Mouse (Mus musculus): ENCODE data around the gene Olfr33.

Gene Olfr33

GRCm38 (mm10) chr7:102718970-102719369, at the start of gene Olfr33:
Gene Olfr33, minus strand, starts transcription at chr7:102719070.
- in situ Hi-C loops (cut with MboI; ENCODE audit: unreplicated experiment in 2 of 2), result no loop called here

- in situ Hi-C loops (cut with MboI; ENCODE audit: unreplicated experiment in 2 of 2), result no loop called here
These were observed 40.4 kb upstream of the Olfr33 start, which contains the start of the genes Olfr560 and Olfr78 for GRCm38 (mm10) chr7:102759266-102759665. Gene Olfr560, minus strand, starts transcription at chr7:102759366. Gene Olfr78, minus strand, starts transcription at chr7:102759471.

GRCm38 (mm10) chr7:102752086-102752485, 33.2 kb upstream of the Olfr33 start:
- in situ Hi-C loops (cut with MboI; ENCODE audit: unreplicated experiment in 2 of 2), result no loop called here

- in situ Hi-C loops (cut with MboI; ENCODE audit: unreplicated experiment in 2 of 2), result no loop called here
These were observed 18.8 kb upstream of the Olfr33 start for GRCm38 (mm10) chr7:102737705-102738104.

- in situ Hi-C loops (cut with MboI; ENCODE audit: unreplicated experiment in 2 of 2), result no loop called here
These were observed 14.9 kb upstream of the Olfr33 start for GRCm38 (mm10) chr7:102733793-102734192.

GRCm38 (mm10) chr7:102727391-102727790, 8.5 kb upstream of the Olfr33 start, which contains the start of gene Olfr559:
Gene Olfr559, minus strand, starts transcription at chr7:102727491.
- in situ Hi-C loops (cut with MboI; ENCODE audit: unreplicated experiment in 2 of 2), result no loop called here

GRCm38 (mm10) chr7:102701915-102702314, 17.0 kb downstream of the Olfr33 start, which contains the start of gene Olfr558:
Gene Olfr558, plus strand, starts transcription at chr7:102702215.
- in situ Hi-C loops (cut with MboI; ENCODE audit: unreplicated experiment in 2 of 2), result no loop called here

GRCm38 (mm10) chr7:102698461-102698860, 20.4 kb downstream of the Olfr33 start:
- in situ Hi-C loops (cut with MboI; ENCODE audit: unreplicated experiment in 2 of 2), result loop anchor here (5.0 to 25.0 kb wide), 4 partner anchors 186 to 1489 kb away; partner anchors contain the start of genes Olfr631 (in 1 of the 2), Olfr632 (in 1 of the 2), Olfr633 (in 1 of the 2) and Olfr648 (in 1 of the 2)

- in situ Hi-C loops (cut with MboI; ENCODE audit: unreplicated experiment in 2 of 2), result loop anchor here (5.0 to 25.0 kb wide), 4 partner anchors 183 to 1492 kb away; partner anchors contain the start of genes Olfr631 (in 1 of the 2), Olfr632 (in 1 of the 2), Olfr633 (in 1 of the 2) and Olfr648 (in 1 of the 2)
These were observed 23.3 kb downstream of the Olfr33 start, which contains the start of gene Olfr557 for GRCm38 (mm10) chr7:102695358-102696125. Gene Olfr557, plus strand, starts transcription at chr7:102695910.

- in situ Hi-C loops (cut with MboI; ENCODE audit: unreplicated experiment in 2 of 2), result loop anchor here in 1 of 2 experiments (25.0 kb wide), 2 partner anchors 1250 to 1500 kb away; partner anchors contain the start of genes Olfr631, Olfr632, Olfr633 and Olfr648
These were observed 31.8 kb downstream of the Olfr33 start, which contains the start of gene Trim68 for GRCm38 (mm10) chr7:102686944-102687501. Gene Trim68, minus strand, starts transcription at chr7:102687327.

- in situ Hi-C loops (cut with MboI; ENCODE audit: unreplicated experiment in 2 of 2), result loop anchor here in 1 of 2 experiments (25.0 kb wide), 2 partner anchors 1255 to 1505 kb away; partner anchors contain the start of genes Olfr631, Olfr632, Olfr633 and Olfr648
These were observed 37.0 kb downstream of the Olfr33 start for GRCm38 (mm10) chr7:102681916-102682315.

GRCm38 (mm10) chr7:102676225-102676624, 42.6 kb downstream of the Olfr33 start:
- in situ Hi-C loops (cut with MboI; ENCODE audit: unreplicated experiment in 2 of 2), result loop anchor here in 1 of 2 experiments (25.0 kb wide), 2 partner anchors 1261 to 1511 kb away; partner anchors contain the start of genes Olfr631, Olfr632, Olfr633 and Olfr648

GRCm38 (mm10) chr7:102665378-102665777, 53.5 kb downstream of the Olfr33 start:
- in situ Hi-C loops (cut with MboI; ENCODE audit: unreplicated experiment in 2 of 2), result no loop called here

- in situ Hi-C loops (cut with MboI; ENCODE audit: unreplicated experiment in 2 of 2), result no loop called here
These were observed 54.3 kb downstream of the Olfr33 start, which contains the start of gene Olfr556 for GRCm38 (mm10) chr7:102664599-102664998. Gene Olfr556, plus strand, starts transcription at chr7:102664899.

Data from v-Abl transformed pro-B cells (cell line).